Mouse (Mus musculus) gastrocnemius, postnatal 25 days (tissue): ENCODE data around the gene Kpna3. TPM values are rescaled to one million over a fixed set of nuclear protein-coding genes. Genes with fewer than 3 reads are reported as not detected.
"Not testable (repeated sequence)": the region's sequence is repeated elsewhere in the genome, so short reads cannot be mapped to it uniquely, and the experiment has no call there.

Experiments used
- DNase-seq: peaks from one replicate; pipeline ENCODE4 v3.0.0; 2022
- total RNA-seq, 2 experiments: library from RNA; stranded (reverse); gene quantifications; 1 replicate in 1 of 2; 2 replicates in 1 of 2; pipeline ENCODE4 v1.2.3; 2021

Kpna3 gene
- total RNA-seq, 2 experiments from 2014 or later, result 89.3 to 89.8 TPM

- DNase-seq, result no peak
These were observed 34.7 kb downstream of the Kpna3 start for GRCm38 (mm10) chr14:61404941-61405340.

- no peak for DNase-seq
These were observed 44.9 kb downstream of the Kpna3 start for GRCm38 (mm10) chr14:61394745-61395144.

- DNase-seq, result peak; percentile 37
These were observed 49.1 kb downstream of the Kpna3 start for GRCm38 (mm10) chr14:61390586-61390985.

GRCm38 (mm10) chr14:61367290-61367689 lies 72.4 kb downstream of the Kpna3 start:
- DNase-seq, result no peak

- DNase-seq, result no peak
These were observed 75.0 kb downstream of the Kpna3 start for GRCm38 (mm10) chr14:61364656-61365055.

- DNase-seq, result no peak
These were observed 75.9 kb downstream of the Kpna3 start for GRCm38 (mm10) chr14:61363734-61364133.

GRCm38 (mm10) chr14:61362268-61362667 lies 77.4 kb downstream of the Kpna3 start:
- no peak for DNase-seq

GRCm38 (mm10) chr14:61360981-61361511 lies 78.6 kb downstream of the Kpna3 start:
- DNase-seq, result no peak

- DNase-seq, result peak; percentile 94
These were observed 79.3 kb downstream of the Kpna3 start, which contains the start of gene Ebpl for GRCm38 (mm10) chr14:61360131-61360980. TSS of gene Ebpl (minus strand) at chr14:61360439.

- DNase-seq, result no peak
These were observed 85.1 kb downstream of the Kpna3 start for GRCm38 (mm10) chr14:61354251-61355235.

- DNase-seq, result no peak
These were observed 88.9 kb downstream of the Kpna3 start for GRCm38 (mm10) chr14:61350808-61351207.

- no peak for DNase-seq
These were observed 89.8 kb downstream of the Kpna3 start for GRCm38 (mm10) chr14:61349876-61350275.

GRCm38 (mm10) chr14:61346827-61347698 lies 92.6 kb downstream of the Kpna3 start:
- no peak for DNase-seq

- no peak for DNase-seq
These were observed 95.1 kb downstream of the Kpna3 start for GRCm38 (mm10) chr14:61344590-61344989.

GRCm38 (mm10) chr14:61339381-61339780 lies 100.3 kb downstream of the Kpna3 start:
- no peak for DNase-seq

GRCm38 (mm10) chr14:61330996-61331561 lies 108.6 kb downstream of the Kpna3 start:
- DNase-seq, result peak; percentile 75

- DNase-seq, result no peak
These were observed 109.1 kb downstream of the Kpna3 start for GRCm38 (mm10) chr14:61330591-61330990.

- DNase-seq, result peak; percentile 79
These were observed 111.8 kb downstream of the Kpna3 start for GRCm38 (mm10) chr14:61327618-61328450.

- DNase-seq, result not testable (repeated sequence)
These were observed 112.7 kb downstream of the Kpna3 start for GRCm38 (mm10) chr14:61327007-61327406.

- DNase-seq, result no peak
These were observed 116.9 kb downstream of the Kpna3 start for GRCm38 (mm10) chr14:61322740-61323139.
